ENCODE assay signal across 20 mouse cellular contexts in genomic region chr5:119507709-119508108, GRCm38 (mm10).
DNase-seq lines count a peak whose midpoint lies in the region; ATAC-seq and TF ChIP-seq lines count a peak whose summit lies in the region.
"Had no signal": no experiment of that assay in that cellular context is flagged by ENCODE, and none has a peak within 500 bp of the region (broad histone marks: within the 10 kb centered on the region; RNA-seq: fewer than 3 reads in every experiment).

No protein-coding gene starts in this region.

- H3K36me3 ChIP-seq in embryonic facial prominence, embryonic 13.5 days = no peaks in the 10 kb centered on the region
- no peaks in the 10 kb centered on the region for H3K36me3 ChIP-seq in embryonic facial prominence, embryonic 10.5 days (replicated peaks)
- H3K36me3 ChIP-seq in lung, embryonic 14.5 days (ENCODE audit: insufficient read depth) = no peaks in the 10 kb centered on the region
- no peaks in the 10 kb centered on the region for H3K36me3 ChIP-seq in stomach, embryonic 15.5 days
- no peaks in the 10 kb centered on the region for H3K36me3 ChIP-seq in stomach, postnatal 0 days (ENCODE audit: control insufficient read depth, insufficient read depth, low read length)
- H3K36me3 ChIP-seq: heart, embryonic 13.5 days; hindbrain, embryonic 12.5 days had no signal

- intact Hi-C loops in left cerebral cortex, postnatal 25 days (cut with DNase I) = no loop called here

- no peak overlapping the region for H3K4me3 ChIP-seq in embryonic facial prominence, embryonic 13.5 days
- H3K4me3 ChIP-seq in embryonic facial prominence, embryonic 10.5 days = no peak overlapping the region
- H3K4me3 ChIP-seq in lung, embryonic 14.5 days (ENCODE audit: low read depth, low read length) = no peak overlapping the region
- no peak overlapping the region for H3K4me3 ChIP-seq in lung, adult 2 months (replicated peaks; ENCODE audit: extremely low read depth, low read depth, low read length)
- no peak overlapping the region for H3K4me3 ChIP-seq in stomach, embryonic 15.5 days (replicated peaks)
- no peak overlapping the region for H3K4me3 ChIP-seq in stomach, postnatal 0 days (ENCODE audit: low read depth, low read length)
- H3K4me3 ChIP-seq: forebrain, embryonic 13.5 days; gastrocnemius, adult 2 months; heart, embryonic 13.5 days; hindbrain, embryonic 12.5 days had no signal

- TF ChIP-seq POLR2A in lung, adult 2 months (IDR thresholded peaks at IDR 0.05; ENCODE audit: borderline replicate concordance, extremely low read depth, low read depth, low read length) = no peak

- H3K4me1 ChIP-seq in embryonic facial prominence, embryonic 13.5 days = no peaks in the 10 kb centered on the region; the same call in 1 of the 2 replicates
- H3K4me1 ChIP-seq in embryonic facial prominence, embryonic 10.5 days = peaks cover 9% of the 10 kb centered on the region; the same call in 1 of the 2 replicates
- no peaks in the 10 kb centered on the region for H3K4me1 ChIP-seq in lung, embryonic 14.5 days (ENCODE audit: insufficient read depth)
- no peaks in the 10 kb centered on the region for H3K4me1 ChIP-seq in lung, adult 2 months (ENCODE audit: control insufficient read depth, insufficient read depth, low read length)
- H3K4me1 ChIP-seq in stomach, embryonic 15.5 days = no peaks in the 10 kb centered on the region
- no peaks in the 10 kb centered on the region for H3K4me1 ChIP-seq in stomach, postnatal 0 days (replicated peaks; ENCODE audit: control insufficient read depth, insufficient read depth)
- H3K4me1 ChIP-seq: forebrain, embryonic 13.5 days; heart, embryonic 13.5 days; hindbrain, embryonic 12.5 days had no signal

- DNase-seq in embryonic facial prominence, embryonic 10.5 days (ENCODE audit: low spot score) = no peak
- DNase-seq in lung, embryonic 14.5 days = peak; percentile 72
- DNase-seq in lung, adult 2 months = no peak
- no peak for DNase-seq in stomach, postnatal 0 days (ENCODE audit: low spot score)
- DNase-seq in adrenal gland, adult (ENCODE audit: inconsistent age in 2 of 2, low spot score in 1 of 2) = no peak
- no peak for DNase-seq in left cerebral cortex, postnatal 25 days (ENCODE audit: low spot score in 2 of 2)
- DNase-seq: adrenal gland, postnatal 14 days; cerebellum, adult 11-12 months; cerebellum, adult 9-10 months; cerebellum, postnatal 25 days; forebrain, postnatal 0 days; gastrocnemius, adult 2 months; gastrocnemius, postnatal 25 days; heart, postnatal 4 days had no signal

- no peak for ATAC-seq in embryonic facial prominence, embryonic 13.5 days (ENCODE audit: insufficient number of reproducible peaks, insufficient read depth, low FRiP score, low TSS enrichment, low read depth)
- peak; percentile 75 for ATAC-seq in lung, embryonic 14.5 days (ENCODE audit: insufficient read depth)
- ATAC-seq in stomach, embryonic 15.5 days (ENCODE audit: insufficient read depth, low FRiP score, low read depth) = no peak
- ATAC-seq in stomach, postnatal 0 days (ENCODE audit: low FRiP score, low TSS enrichment) = no peak
- ATAC-seq: forebrain, embryonic 13.5 days; forebrain, postnatal 0 days; hindbrain, embryonic 16.5 days had no signal

- peak overlapping the region; percentile 51 for H3K27ac ChIP-seq in embryonic facial prominence, embryonic 13.5 days
- no peak overlapping the region for H3K27ac ChIP-seq in embryonic facial prominence, embryonic 10.5 days (replicated peaks)
- peak overlapping the region; percentile 67 for H3K27ac ChIP-seq in lung, embryonic 14.5 days (ENCODE audit: low read depth)
- H3K27ac ChIP-seq in stomach, embryonic 15.5 days = no peak overlapping the region
- H3K27ac ChIP-seq in stomach, postnatal 0 days (replicated peaks) = no peak overlapping the region
- H3K27ac ChIP-seq: forebrain, embryonic 13.5 days; gastrocnemius, adult 2 months; heart, embryonic 13.5 days; hindbrain, embryonic 12.5 days had no signal

- H3K9ac ChIP-seq in embryonic facial prominence, embryonic 13.5 days = no peak overlapping the region
- H3K9ac ChIP-seq in lung, embryonic 14.5 days = no peak overlapping the region
- H3K9ac ChIP-seq in stomach, embryonic 15.5 days = no peak overlapping the region
- H3K9ac ChIP-seq in stomach, postnatal 0 days (ENCODE audit: low read length) = no peak overlapping the region
- H3K9ac ChIP-seq: forebrain, embryonic 13.5 days; forebrain, postnatal 0 days; heart, embryonic 13.5 days; hindbrain, embryonic 12.5 days had no signal

- H3K27me3 ChIP-seq in embryonic facial prominence, embryonic 13.5 days = no peaks in the 10 kb centered on the region
- no peaks in the 10 kb centered on the region for H3K27me3 ChIP-seq in embryonic facial prominence, embryonic 10.5 days (replicated peaks; ENCODE audit: low read depth, poor library complexity, severe bottlenecking)
- H3K27me3 ChIP-seq in lung, embryonic 14.5 days (ENCODE audit: insufficient read depth, low read length) = no peaks in the 10 kb centered on the region
- H3K27me3 ChIP-seq in stomach, embryonic 15.5 days (replicated peaks) = no peaks in the 10 kb centered on the region
- no peaks in the 10 kb centered on the region for H3K27me3 ChIP-seq in stomach, postnatal 0 days (ENCODE audit: control insufficient read depth, insufficient read depth, low read length)
- H3K27me3 ChIP-seq: forebrain, embryonic 13.5 days; hindbrain, embryonic 12.5 days had no signal

- TF ChIP-seq EP300 in stomach, postnatal 0 days (optimal IDR thresholded peaks at IDR 0.05) = no peak

- no peak overlapping the region for H3K4me2 ChIP-seq in embryonic facial prominence, embryonic 13.5 days
- no peak overlapping the region for H3K4me2 ChIP-seq in lung, embryonic 14.5 days
- peak overlapping the region; percentile 13; the same call in 1 of the 2 replicates for H3K4me2 ChIP-seq in stomach, embryonic 15.5 days
- no peak overlapping the region for H3K4me2 ChIP-seq in stomach, postnatal 0 days (replicated peaks; ENCODE audit: low read depth)
- H3K4me2 ChIP-seq: forebrain, embryonic 13.5 days; heart, embryonic 13.5 days; hindbrain, embryonic 12.5 days had no signal

- 54% methylated on average over 14 of the region's 14 CpGs for WGBS in embryonic facial prominence, embryonic 13.5 days
- WGBS in embryonic facial prominence, embryonic 10.5 days = 69% methylated on average over 14 of the region's 14 CpGs
- WGBS in lung, embryonic 14.5 days = 23% methylated on average over 14 of the region's 14 CpGs
- WGBS in lung, adult 2 months = 49% methylated on average over 14 of the region's 14 CpGs
- 29% methylated on average over 14 of the region's 14 CpGs for WGBS in stomach, embryonic 15.5 days
- WGBS in stomach, postnatal 0 days = 41% methylated on average over 14 of the region's 14 CpGs

- TF ChIP-seq CTCF in lung, embryonic 14.5 days (IDR thresholded peaks at IDR 0.05; ENCODE audit: low read depth) = no peak
- no peak for TF ChIP-seq CTCF in lung, adult 2 months (IDR thresholded peaks at IDR 0.05; ENCODE audit: insufficient read depth, low read length)
- no peak for TF ChIP-seq CTCF in stomach, postnatal 0 days (IDR thresholded peaks at IDR 0.05; ENCODE audit: low read depth)

- H3K9me3 ChIP-seq in embryonic facial prominence, embryonic 13.5 days = no peaks in the 10 kb centered on the region
- no peaks in the 10 kb centered on the region for H3K9me3 ChIP-seq in embryonic facial prominence, embryonic 10.5 days
- no peaks in the 10 kb centered on the region for H3K9me3 ChIP-seq in lung, embryonic 14.5 days (ENCODE audit: low read depth, low read length)
- no peaks in the 10 kb centered on the region for H3K9me3 ChIP-seq in stomach, embryonic 15.5 days
- H3K9me3 ChIP-seq in stomach, postnatal 0 days (ENCODE audit: control insufficient read depth, low read length) = no peaks in the 10 kb centered on the region
- H3K9me3 ChIP-seq: forebrain, embryonic 13.5 days; hindbrain, embryonic 12.5 days had no signal

Comparison
In these comparisons a context has a peak if more than half of its experiments do, and no peak if none do; other contexts are left out.
1. H3K27ac ChIP-seq: peak in embryonic facial prominence, embryonic 13.5 days (single experiment) and lung, embryonic 14.5 days (single experiment); none in embryonic facial prominence, embryonic 10.5 days (single experiment), stomach, embryonic 15.5 days (single experiment) and stomach, postnatal 0 days (single experiment).